Mouse (Mus musculus) olfactory bulb, adult 2 months (tissue): ENCODE measurements around the gene Cryba4. TPM values are rescaled to one million over a fixed set of nuclear protein-coding genes. Genes with fewer than 3 reads are reported as not detected.

Experiments
- H3K27ac ChIP-seq: fragments of 200-500 bp; 2 replicates; pipeline ENCODE4 v1.5.1; 2012; ENCODE audit warnings: low read depth, low read length; ENCODE audit not compliant: insufficient read depth
- H3K4me1 ChIP-seq: fragments of 200-500 bp; 2 replicates; pipeline ENCODE4 v1.6.1; 2012; ENCODE audit warnings: low read length; ENCODE audit not compliant: control insufficient read depth, insufficient read depth
- H3K4me3 ChIP-seq: fragments of 200-500 bp; 2 replicates; pipeline ENCODE4 v1.5.1; 2012; ENCODE audit warnings: mild to moderate bottlenecking, low read depth, low read length, moderate library complexity; ENCODE audit not compliant: insufficient read depth
- CTCF ChIP-seq: fragments of 200-500 bp; IDR thresholded peaks from 2 replicates; pipeline ENCODE4 v1.5.1; 2012; ENCODE audit warnings: low read depth, mild to moderate bottlenecking, low read length, moderate library complexity; ENCODE audit not compliant: insufficient read depth
- POLR2A ChIP-seq: fragments of 200-500 bp; IDR thresholded peaks from 2 replicates; pipeline ENCODE4 v1.6.1; 2012; ENCODE audit warnings: mild to moderate bottlenecking, low read depth, low read length, moderate library complexity; ENCODE audit not compliant: insufficient read depth
- WGBS: fragments of 180-500 bp; shearing (Covaris S2); methylation state at CpG from one replicate; pipeline ENCODE4 v1.1.7; 2018; 5-methylcytosine and 5-hydroxymethylcytosine counted together
- polyA plus RNA-seq: library from polyadenylated mRNA; stranded (reverse); fragments of >200 nt; gene quantifications from 2 replicates; pipeline ENCODE4 v1.2.4, GENCODE M21; 2012; ENCODE audit warnings: low replicate concordance; ENCODE audit not compliant: missing spikeins, insufficient read depth, insufficient read length

Gene Cryba4
- polyA plus RNA-seq, 1 experiment: not detected

DNA sequence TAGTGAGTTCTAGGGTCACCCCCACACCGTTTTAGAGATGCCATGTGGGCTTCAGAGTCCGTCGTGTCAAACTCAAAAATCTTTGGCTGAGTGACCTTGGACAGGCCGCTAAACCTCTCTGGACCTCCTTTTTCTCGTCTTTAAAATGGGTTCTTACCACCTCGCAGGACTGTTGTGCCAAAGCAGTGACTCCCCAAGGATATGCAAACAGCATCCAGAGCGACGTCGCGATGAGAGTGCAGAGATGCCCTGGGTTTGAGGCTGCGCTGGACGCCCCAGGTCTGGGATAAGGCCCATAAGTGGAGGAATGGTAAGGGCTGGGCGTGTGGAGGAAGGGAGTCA, 24.4 kb downstream of the Cryba4 start:
- H3K27ac ChIP-seq: no peak overlapping the region
- TF ChIP-seq CTCF (no peak), POLR2A (no peak)

DNA sequence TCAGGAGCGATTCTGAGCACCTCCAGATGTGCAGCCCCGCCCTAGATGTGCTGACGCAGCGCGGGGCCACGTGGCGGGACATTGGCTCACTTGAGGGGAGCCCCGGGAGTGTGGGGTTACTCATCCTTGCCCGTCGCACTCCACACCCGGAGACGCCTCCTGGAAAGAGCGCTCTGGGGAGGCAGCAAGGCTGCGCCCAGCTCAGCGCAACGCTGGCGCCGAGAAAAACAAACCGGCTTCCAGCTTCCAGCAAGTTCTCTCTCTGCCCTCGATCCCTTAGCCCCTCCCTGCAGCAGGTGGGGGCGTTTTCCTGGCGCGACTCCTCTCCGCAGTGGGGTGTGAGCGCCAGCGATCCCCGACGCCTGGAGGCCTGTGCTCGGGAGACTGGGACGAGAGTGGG, 25.0 kb downstream of the Cryba4 start:
- Histone ChIP-seq H3K4me1 (peaks cover 21% of the 10 kb centered on the region), H3K27ac (no peak overlapping the region)
- WGBS: 1% methylated on average over 30 of the region's 30 CpGs

More for the DNA sequence above, 24.4 kb downstream of the Cryba4 start:
- 2% methylated on average over 13 of the region's 13 CpGs for WGBS
- H3K4me3 ChIP-seq: peak overlapping the region; percentile 42
- H3K4me1 ChIP-seq: peaks cover 21% of the 10 kb centered on the region

DNA sequence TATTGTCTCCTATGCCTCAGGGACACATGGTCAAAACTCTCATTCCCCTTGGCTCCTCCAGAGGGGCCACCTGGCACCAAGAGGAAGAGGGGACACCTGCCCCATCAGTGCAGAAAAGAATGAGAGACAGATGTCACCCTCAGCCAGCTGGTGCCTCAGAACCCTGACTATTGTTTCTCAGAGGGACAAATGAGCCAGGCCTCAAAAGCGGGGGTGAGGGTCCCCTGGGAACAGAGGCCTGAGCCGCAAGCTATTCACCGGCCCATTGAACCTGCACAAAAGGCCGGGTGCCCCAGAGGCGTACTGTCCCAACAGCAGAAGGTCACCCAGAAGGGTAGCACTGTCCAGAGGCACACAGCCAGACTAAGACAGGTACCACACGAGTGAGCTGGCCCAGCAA, 26.7 kb downstream of the Cryba4 start:
- H3K4me1 ChIP-seq: peaks cover 21% of the 10 kb centered on the region
- 79% methylated on average over 6 of the region's 6 CpGs for WGBS
- H3K4me3 ChIP-seq: no peak overlapping the region
- H3K27ac ChIP-seq: no peak overlapping the region
- TF ChIP-seq POLR2A (no peak), CTCF (no peak)

More for the DNA sequence above, 25.0 kb downstream of the Cryba4 start:
- TF ChIP-seq POLR2A: no peak
- TF ChIP-seq CTCF: no peak
- peak overlapping the region; percentile 42 for H3K4me3 ChIP-seq

DNA sequence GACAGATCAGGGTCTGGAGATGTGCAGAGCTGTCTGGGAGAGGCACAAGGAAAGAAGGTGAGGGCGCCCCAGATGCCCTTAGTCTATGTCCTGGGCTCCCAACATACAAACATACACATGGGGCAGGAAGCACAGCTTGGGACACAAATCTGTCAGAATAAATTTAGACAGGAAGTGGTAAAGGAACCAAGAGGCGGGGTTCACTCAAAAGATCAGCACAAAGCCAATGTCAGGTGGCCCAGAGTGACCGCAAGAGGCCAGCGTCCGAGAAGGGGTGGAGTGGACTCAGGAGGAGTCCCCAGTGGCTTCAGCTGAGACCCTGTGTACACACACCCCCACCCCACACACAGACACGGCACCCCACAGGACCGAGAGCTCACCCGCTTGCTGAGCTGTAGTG, 32.1 kb downstream of the Cryba4 start:
- H3K4me1 ChIP-seq: no peaks in the 10 kb centered on the region
- WGBS: 91% methylated on average over 8 of the region's 8 CpGs
- H3K4me3 ChIP-seq: no peak overlapping the region
- H3K27ac ChIP-seq: no peak overlapping the region
- TF ChIP-seq POLR2A (no peak), CTCF (no peak)

DNA sequence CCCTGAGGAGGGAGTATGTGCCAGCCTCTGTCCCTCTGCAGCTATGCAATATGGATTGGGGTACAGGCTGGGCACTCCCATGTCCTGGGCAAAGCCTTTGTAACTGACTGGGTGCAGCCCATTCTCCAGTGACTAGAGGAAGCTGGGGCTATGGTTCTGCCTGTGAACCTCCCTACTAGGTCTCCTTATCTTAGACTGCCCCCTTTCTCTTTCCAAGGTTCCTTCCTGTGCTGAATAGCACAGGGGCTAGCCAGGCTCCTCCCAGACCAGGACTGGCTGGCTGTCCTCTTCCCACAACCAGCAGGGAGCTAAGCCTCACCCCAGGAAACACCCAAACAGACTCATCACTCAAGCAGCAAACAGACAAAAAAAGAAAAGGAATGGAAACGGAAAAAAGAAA, 32.9 kb downstream of the Cryba4 start:
- TF ChIP-seq POLR2A (no peak), CTCF (no peak)
- no peak overlapping the region for H3K27ac ChIP-seq
- no peak overlapping the region for H3K4me3 ChIP-seq
- 9% methylated on average over 1 of the region's 1 CpGs for WGBS
- H3K4me1 ChIP-seq: no peaks in the 10 kb centered on the region

DNA sequence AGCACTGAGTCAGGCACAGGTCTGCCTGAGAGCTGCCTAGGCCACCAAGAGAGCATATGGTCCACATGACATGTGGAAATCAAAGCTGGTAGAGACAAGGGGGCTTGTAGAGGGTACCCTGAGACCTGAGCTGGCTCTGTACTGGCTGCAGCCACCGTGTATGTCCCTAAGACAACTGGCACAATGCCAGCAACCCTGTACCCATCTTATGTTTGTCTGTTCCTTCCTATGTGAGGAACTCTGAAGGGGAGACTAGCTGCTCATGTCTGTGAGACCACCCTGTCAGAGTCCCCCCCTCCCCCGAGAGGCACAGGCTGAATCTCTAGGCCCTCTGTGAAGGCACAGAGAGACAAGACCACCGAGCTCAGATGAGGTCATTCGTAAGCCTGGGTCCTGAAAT, 33.6 kb downstream of the Cryba4 start:
- no peaks in the 10 kb centered on the region for H3K4me1 ChIP-seq
- 81% methylated on average over 4 of the region's 4 CpGs for WGBS
- TF ChIP-seq POLR2A: no peak
- TF ChIP-seq CTCF: no peak
- no peak overlapping the region for H3K4me3 ChIP-seq
- no peak overlapping the region for H3K27ac ChIP-seq

DNA sequence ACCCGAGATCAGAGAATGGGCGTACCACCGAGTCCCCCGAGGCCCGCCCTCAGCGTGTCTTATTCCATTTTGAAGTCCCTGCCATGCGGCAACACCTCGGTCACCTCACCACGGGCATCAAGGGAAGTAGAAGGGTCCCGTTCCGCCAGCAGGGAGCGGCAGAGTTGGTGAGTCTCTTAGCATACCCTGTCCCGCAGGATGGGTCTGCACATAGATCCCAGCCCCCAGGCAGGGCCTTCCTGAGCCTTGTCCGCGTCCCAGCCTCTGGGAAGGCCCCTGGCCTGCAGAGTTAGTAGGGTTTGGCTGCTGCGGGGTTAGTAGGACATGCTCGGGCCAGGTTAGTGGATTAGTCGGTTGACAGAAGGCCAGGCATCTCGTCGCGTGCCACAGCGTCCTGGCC, 35.3 kb downstream of the Cryba4 start:
- no peaks in the 10 kb centered on the region for H3K4me1 ChIP-seq
- TF ChIP-seq CTCF: no peak
- TF ChIP-seq POLR2A: no peak
- no peak overlapping the region for H3K4me3 ChIP-seq
- 76% methylated on average over 22 of the region's 22 CpGs for WGBS
- no peak overlapping the region for H3K27ac ChIP-seq

DNA sequence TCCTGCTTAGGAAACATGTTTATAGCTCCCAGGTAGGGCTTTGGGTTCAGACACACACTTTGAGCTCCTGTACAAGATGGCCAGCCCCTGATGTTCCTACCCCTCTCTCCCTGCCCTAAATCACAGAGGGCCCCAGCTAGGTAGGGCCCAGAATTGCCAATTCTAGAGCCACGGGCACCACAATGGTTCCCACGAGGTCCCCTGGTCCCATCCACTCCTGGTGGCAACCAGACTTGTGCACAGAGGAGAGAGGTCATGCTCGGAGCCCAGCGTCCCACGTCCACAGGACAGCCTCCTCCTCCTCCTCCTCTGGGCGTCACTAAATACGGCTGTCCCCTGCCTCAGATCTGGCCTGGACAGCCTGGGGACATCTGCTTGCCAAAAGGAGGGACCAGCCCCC, 36.0 kb downstream of the Cryba4 start:
- Histone ChIP-seq H3K4me3 (no peak overlapping the region), H3K27ac (no peak overlapping the region), H3K4me1 (no peaks in the 10 kb centered on the region)
- no peak for TF ChIP-seq POLR2A
- no peak for TF ChIP-seq CTCF
- WGBS: 82% methylated on average over 7 of the region's 7 CpGs

DNA sequence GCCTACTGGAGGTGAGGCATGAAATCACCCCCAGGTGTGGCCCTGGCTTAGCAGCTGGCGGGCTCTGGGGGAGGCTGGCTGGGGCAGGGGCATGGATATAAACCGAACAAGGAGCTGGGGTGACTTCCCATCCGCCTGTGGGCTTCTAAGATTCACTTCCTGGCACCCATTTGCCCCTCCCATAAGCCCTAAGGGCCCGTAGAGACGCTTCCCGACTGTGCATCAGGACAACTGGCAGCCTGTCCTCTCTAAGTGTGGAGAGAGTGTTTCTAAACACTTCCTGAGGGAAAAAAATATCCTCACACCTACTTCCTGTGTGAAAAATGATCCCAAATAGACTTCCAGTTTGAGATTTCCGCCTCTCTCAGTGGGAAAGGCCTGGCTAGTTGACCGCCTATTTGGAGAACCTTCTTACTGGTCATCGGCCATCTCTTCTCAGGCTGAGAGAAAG, 36.5 kb downstream of the Cryba4 start:
- Histone ChIP-seq H3K27ac (no peak overlapping the region), H3K4me1 (no peaks in the 10 kb centered on the region), H3K4me3 (no peak overlapping the region)
- no peak for TF ChIP-seq CTCF
- no peak for TF ChIP-seq POLR2A
- WGBS: 58% methylated on average over 9 of the region's 9 CpGs

DNA sequence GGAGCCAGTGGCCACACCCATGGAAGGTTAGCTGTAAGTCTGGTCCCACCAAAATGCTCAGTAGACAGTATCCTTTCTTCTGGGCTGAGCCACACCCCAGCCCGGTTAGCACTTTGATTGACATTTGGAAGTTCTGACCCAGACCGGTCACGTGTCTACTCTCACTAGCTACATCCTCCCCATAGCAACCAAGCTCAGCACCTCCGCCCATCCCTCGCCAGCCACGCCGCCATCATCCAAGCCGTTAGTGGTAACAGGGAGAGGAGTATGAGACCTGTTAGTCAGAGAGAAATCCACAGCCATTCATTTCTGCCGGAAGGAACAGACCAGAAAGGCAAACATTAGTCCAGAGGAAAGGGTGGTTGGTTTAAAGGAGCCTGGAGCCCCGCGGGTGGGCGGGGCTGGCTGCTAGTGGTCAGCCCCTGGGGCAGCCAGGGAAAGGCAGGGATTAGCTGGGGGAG, 37.0 kb downstream of the Cryba4 start:
- no peak overlapping the region for H3K27ac ChIP-seq
- H3K4me1 ChIP-seq: no peaks in the 10 kb centered on the region
- WGBS: 16% methylated on average over 12 of the region's 12 CpGs
- TF ChIP-seq CTCF (no peak), POLR2A (no peak)
- no peak overlapping the region for H3K4me3 ChIP-seq
